Mouse (Mus musculus) adrenal gland, adult 18-20 months (tissue): ENCODE data around the gene Satb2. TPM values are rescaled to one million over a fixed set of nuclear protein-coding genes. Genes with fewer than 3 reads are reported as not detected.
"Not testable (repeated sequence)": the region's sequence is repeated elsewhere in the genome, so short reads cannot be mapped to it uniquely, and the experiment has no call there.

Source experiments
- DNase-seq, 2 experiments: peaks; one replicate each; pipeline ENCODE4 v3.0.0; 2021 to 2022; ENCODE audit warnings: low spot score in 2 of 2
- total RNA-seq, 2 experiments: library from RNA; stranded (reverse); gene quantifications; 1 replicate in 1 of 2; 2 replicates in 1 of 2; pipeline ENCODE4 v1.2.3; 2021

Satb2 gene
- total RNA-seq, 2 experiments from 2014 or later = 1.5 to 4.2 TPM

GRCm38 (mm10) chr1:56838901-56839300, 139.5 kb downstream of the Satb2 start:
- DNase-seq = no peak

- DNase-seq = no peak
Measured at GRCm38 (mm10) chr1:56833984-56834900, 144.2 kb downstream of the Satb2 start.

- DNase-seq = no peak
Measured at GRCm38 (mm10) chr1:56833307-56833706, 145.1 kb downstream of the Satb2 start.

- no peak for DNase-seq
Measured at GRCm38 (mm10) chr1:56832738-56833137, 145.7 kb downstream of the Satb2 start.

GRCm38 (mm10) chr1:56822735-56823134, 155.7 kb downstream of the Satb2 start:
- DNase-seq = no peak

- no peak for DNase-seq
Measured at GRCm38 (mm10) chr1:56822025-56822424, 156.4 kb downstream of the Satb2 start.

- DNase-seq = no peak
Measured at GRCm38 (mm10) chr1:56813506-56813905, 164.9 kb downstream of the Satb2 start.

GRCm38 (mm10) chr1:56812961-56813360, 165.5 kb downstream of the Satb2 start:
- no peak for DNase-seq

- no peak for DNase-seq
Measured at GRCm38 (mm10) chr1:56811486-56811885, 167.0 kb downstream of the Satb2 start.

GRCm38 (mm10) chr1:56806006-56806405, 172.4 kb downstream of the Satb2 start:
- DNase-seq = no peak

- DNase-seq = no peak
Measured at GRCm38 (mm10) chr1:56800611-56801010, 177.8 kb downstream of the Satb2 start.

GRCm38 (mm10) chr1:56795016-56795608, 183.3 kb downstream of the Satb2 start:
- no peak for DNase-seq

GRCm38 (mm10) chr1:56789641-56790040, 188.8 kb downstream of the Satb2 start:
- no peak for DNase-seq

- DNase-seq = not testable (repeated sequence)
Measured at GRCm38 (mm10) chr1:56782139-56782538, 196.3 kb downstream of the Satb2 start.

- DNase-seq = no peak
Measured at GRCm38 (mm10) chr1:56764205-56764604, 214.2 kb downstream of the Satb2 start.

- no peak for DNase-seq
Measured at GRCm38 (mm10) chr1:56761512-56761911, 216.9 kb downstream of the Satb2 start.

- DNase-seq = no peak
Measured at GRCm38 (mm10) chr1:56753283-56753682, 225.2 kb downstream of the Satb2 start.

- no peak for DNase-seq
Measured at GRCm38 (mm10) chr1:56750693-56751092, 227.8 kb downstream of the Satb2 start.

GRCm38 (mm10) chr1:56749629-56750311, 228.7 kb downstream of the Satb2 start:
- DNase-seq = no peak

- DNase-seq = no peak
Measured at GRCm38 (mm10) chr1:56748876-56749493, 229.5 kb downstream of the Satb2 start.
